Mouse (Mus musculus) lung, adult 2 months (tissue): ENCODE data around the gene Tead3.

Experiments used
- CTCF ChIP-seq: fragments of 200-500 bp; IDR thresholded peaks from 2 replicates; pipeline ENCODE4 v1.5.1; 2011; ENCODE audit warnings: mild to moderate bottlenecking, low read length, control low read depth; ENCODE audit not compliant: insufficient read depth
- POLR2A ChIP-seq: fragments of 200-500 bp; IDR thresholded peaks from 2 replicates; pipeline ENCODE4 v1.6.1; 2011; ENCODE audit warnings: low read depth, mild to moderate bottlenecking, control low read depth, low read length, borderline replicate concordance; ENCODE audit errors: extremely low read depth

DNA sequence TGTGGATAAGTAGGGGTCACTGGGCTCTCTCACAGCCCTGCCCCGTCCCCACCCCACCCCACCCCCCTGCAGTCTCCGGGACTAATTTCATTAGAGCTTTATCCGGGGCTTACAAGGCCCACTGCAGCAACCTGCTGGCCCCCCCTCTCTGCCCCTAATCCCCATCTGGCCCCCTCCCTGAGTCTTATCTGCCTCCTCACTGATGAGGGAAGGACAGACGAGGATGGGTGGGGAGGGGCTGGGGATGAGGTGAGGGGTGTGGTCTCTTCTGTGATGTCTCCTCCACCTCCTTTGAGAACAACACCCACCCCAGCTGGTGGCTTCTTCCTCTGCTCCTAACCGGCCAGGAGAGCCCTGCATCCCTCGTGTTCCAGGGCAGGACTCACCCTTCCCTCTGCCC, 29.6 kb upstream of the Tead3 start:
- TF ChIP-seq CTCF (no peak), POLR2A (no peak)
